Mouse (Mus musculus) CH12.LX (cell line): Measurements from ENCODE around the gene Mas1.

ENCODE experiments used
- CTCF ChIP-seq, 2 experiments: IDR thresholded peaks in 1 of 2; conservative IDR thresholded peaks in 1 of 2; 2 replicates each; pipeline ENCODE4 v1.5.1; 2011 to 2012; ENCODE audit warnings: low read depth in 2 of 2, low read length in 2 of 2, improper control_type of control experiment in 1 of 2, inconsistent platforms in 1 of 2, mild to moderate bottlenecking in 1 of 2, moderate library complexity in 1 of 2
- POLR2A ChIP-seq: IDR thresholded peaks from 2 replicates; pipeline ENCODE4 v1.6.1; 2011; ENCODE audit warnings: low read depth, mild to moderate bottlenecking, improper control_type of control experiment, low read length
- RCOR1 ChIP-seq: conservative IDR thresholded peaks from 2 replicates; pipeline ENCODE4 v1.6.1; 2012; ENCODE audit warnings: low read depth, mild to moderate bottlenecking, inconsistent platforms, low read length, improper control_type of control experiment

DNA sequence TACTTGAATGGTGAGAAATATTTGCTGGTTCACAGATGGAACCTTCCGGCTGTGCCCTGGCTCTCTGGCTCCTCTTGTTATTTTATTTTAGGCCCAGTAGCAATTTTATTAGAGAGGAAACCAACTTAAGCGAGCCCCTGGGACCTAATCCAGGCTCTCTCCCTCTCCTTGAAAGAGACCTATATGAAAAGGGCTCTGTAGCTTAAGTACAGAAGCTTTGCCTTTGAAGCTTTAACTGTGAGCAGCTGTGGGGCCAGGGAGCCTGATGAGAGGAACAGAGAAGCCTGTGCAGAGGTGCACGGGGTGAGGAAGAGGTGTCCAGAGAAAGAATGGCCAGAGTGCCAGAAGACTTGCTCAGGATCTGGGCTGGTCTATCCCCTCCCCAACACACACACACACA lies 33.1 kb downstream of the Mas1 start:
- TF ChIP-seq CTCF (conservative IDR thresholded peaks at IDR 0.05 in 1 of 2, IDR thresholded peaks at IDR 0.05 in 1 of 2; ENCODE audit: low read depth in 2 of 2, low read length in 2 of 2): no peak
- TF ChIP-seq RCOR1: no peak
- TF ChIP-seq POLR2A: no peak
